Mouse (Mus musculus) thymus, postnatal 25 days (tissue): Measurements from ENCODE around the gene Kdm5c.
"Not testable (repeated sequence)": the region's sequence is repeated elsewhere in the genome, so short reads cannot be mapped to it uniquely, and the experiment has no call there.

ENCODE experiments used
- DNase-seq: peaks from one replicate; pipeline ENCODE4 v3.0.0; 2022

Kdm5c gene

GRCm38 (mm10) chrX:152232781-152233763, at the start of gene Kdm5c:
Gene Kdm5c, plus strand, starts transcription at chrX:152233020.
- DNase-seq = peak; percentile 88

GRCm38 (mm10) chrX:152187151-152187550, 45.7 kb upstream of the Kdm5c start:
- no peak for DNase-seq

GRCm38 (mm10) chrX:152191266-152191665, 41.6 kb upstream of the Kdm5c start:
- no peak for DNase-seq

GRCm38 (mm10) chrX:152197814-152198648, 34.8 kb upstream of the Kdm5c start:
- DNase-seq = no peak

- DNase-seq = no peak
Measured at GRCm38 (mm10) chrX:152201737-152202421, 30.9 kb upstream of the Kdm5c start.

- DNase-seq = no peak
Measured at GRCm38 (mm10) chrX:152202422-152203103, 30.3 kb upstream of the Kdm5c start.

GRCm38 (mm10) chrX:152203247-152203646, 29.6 kb upstream of the Kdm5c start:
- no peak for DNase-seq

- DNase-seq = no peak
Measured at GRCm38 (mm10) chrX:152205486-152205885, 27.3 kb upstream of the Kdm5c start.

GRCm38 (mm10) chrX:152214703-152215102, 18.1 kb upstream of the Kdm5c start:
- DNase-seq = no peak

- DNase-seq = no peak
Measured at GRCm38 (mm10) chrX:152218529-152218928, 14.3 kb upstream of the Kdm5c start.

GRCm38 (mm10) chrX:152221721-152222120, 11.1 kb upstream of the Kdm5c start:
- no peak for DNase-seq

GRCm38 (mm10) chrX:152222226-152222625, 10.6 kb upstream of the Kdm5c start:
- no peak for DNase-seq

- no peak for DNase-seq
Measured at GRCm38 (mm10) chrX:152223313-152223712, 9.5 kb upstream of the Kdm5c start.

- no peak for DNase-seq
Measured at GRCm38 (mm10) chrX:152224280-152224679, 8.5 kb upstream of the Kdm5c start.

GRCm38 (mm10) chrX:152234125-152234524, 1.3 kb downstream of the Kdm5c start:
- no peak for DNase-seq

GRCm38 (mm10) chrX:152235758-152236157, 2.9 kb downstream of the Kdm5c start:
- DNase-seq = no peak

- DNase-seq = not testable (repeated sequence)
Measured at GRCm38 (mm10) chrX:152243140-152243539, 10.3 kb downstream of the Kdm5c start.

- no peak for DNase-seq
Measured at GRCm38 (mm10) chrX:152244492-152245189, 11.8 kb downstream of the Kdm5c start.

- DNase-seq = no peak
Measured at GRCm38 (mm10) chrX:152271189-152271588, 38.4 kb downstream of the Kdm5c start.

- DNase-seq = no peak
Measured at GRCm38 (mm10) chrX:152279384-152279783, 46.6 kb downstream of the Kdm5c start.

GRCm38 (mm10) chrX:152284746-152285145, 51.9 kb downstream of the Kdm5c start:
- DNase-seq = no peak

GRCm38 (mm10) chrX:152287026-152287425, 54.2 kb downstream of the Kdm5c start:
- not testable (repeated sequence) for DNase-seq
